Mouse (Mus musculus) frontal cortex, adult (tissue): ENCODE results near the gene Edn2.

Experiments
- ATAC-seq: cut with Nextera tagmentation; 2 replicates; pipeline ENCODE4 v1.9.2; 2017; ENCODE audit warnings: mild to moderate bottlenecking, moderate library complexity, mixed read lengths; ENCODE audit not compliant: low TSS enrichment

The Edn2 gene

DNA sequence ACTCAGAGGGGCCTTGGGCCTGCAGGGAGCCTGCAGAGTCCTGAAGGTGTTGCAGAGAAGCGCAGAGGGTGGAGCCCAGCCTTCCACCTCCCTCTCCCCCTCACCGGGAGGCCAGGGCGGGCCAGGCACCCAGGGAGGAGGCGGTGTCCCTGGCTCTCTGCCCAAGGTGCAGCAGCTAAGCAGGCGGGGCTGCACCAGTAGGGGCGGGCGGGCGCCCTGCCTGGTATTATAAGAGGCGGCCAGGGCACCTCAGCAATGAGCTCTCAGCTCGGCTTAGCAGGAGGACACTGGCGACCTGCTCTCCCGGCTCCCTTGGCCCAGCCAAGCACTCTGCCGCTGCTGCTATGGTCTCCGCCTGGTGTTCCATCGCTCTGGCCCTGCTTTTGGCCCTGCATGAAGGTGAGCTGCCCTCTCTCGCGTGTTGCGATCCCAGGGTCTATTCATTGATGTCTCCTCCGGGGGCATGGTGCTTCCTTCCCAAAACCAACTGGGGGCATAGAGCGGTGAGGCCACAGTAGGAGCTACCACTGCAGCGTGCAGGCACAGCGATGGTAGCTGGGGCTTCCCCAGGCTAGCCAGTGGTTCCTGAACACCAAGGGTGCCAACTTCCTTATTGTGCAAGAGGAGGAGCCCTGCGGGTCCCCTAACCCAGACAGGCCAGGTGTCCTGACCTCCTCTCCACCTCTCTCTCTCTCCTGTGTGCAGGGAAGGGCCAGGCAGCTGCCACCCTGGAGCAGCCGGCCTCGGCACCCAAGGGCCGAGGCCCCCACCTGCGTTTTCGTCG is at the start of gene Edn2:
TSS of gene Edn2 (plus strand) at position 41 of the 784 bp plus-strand sequence.
- ATAC-seq = no peak

DNA sequence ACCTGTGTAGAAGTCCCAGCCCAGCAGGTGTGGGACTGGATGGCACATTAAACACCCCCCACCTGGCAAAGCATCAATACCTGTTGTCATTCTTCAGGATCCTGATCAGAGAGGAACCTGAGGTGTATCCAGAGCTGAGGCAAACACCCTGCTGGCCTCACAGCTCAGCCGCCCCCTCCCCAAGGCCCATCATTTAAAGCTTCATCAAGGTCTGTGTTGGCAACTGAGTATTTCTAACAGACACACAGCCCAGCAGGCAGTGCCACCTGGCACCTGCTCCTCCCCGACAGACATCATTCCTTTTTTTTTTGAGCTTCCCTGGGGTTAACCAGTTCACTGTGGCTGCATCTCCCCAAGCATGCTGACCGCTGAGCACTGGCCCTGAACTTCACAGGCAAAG is 45.5 kb upstream of the Edn2 start:
- no peak for ATAC-seq

GRCm38 (mm10) chr4:120116312-120116711 is 44.7 kb upstream of the Edn2 start:
- peak; percentile 51; the same call in 1 of the 2 replicates for ATAC-seq

GRCm38 (mm10) chr4:120120276-120120675 is 40.7 kb upstream of the Edn2 start:
- ATAC-seq = peak; percentile 48; the same call in 1 of the 2 replicates

DNA sequence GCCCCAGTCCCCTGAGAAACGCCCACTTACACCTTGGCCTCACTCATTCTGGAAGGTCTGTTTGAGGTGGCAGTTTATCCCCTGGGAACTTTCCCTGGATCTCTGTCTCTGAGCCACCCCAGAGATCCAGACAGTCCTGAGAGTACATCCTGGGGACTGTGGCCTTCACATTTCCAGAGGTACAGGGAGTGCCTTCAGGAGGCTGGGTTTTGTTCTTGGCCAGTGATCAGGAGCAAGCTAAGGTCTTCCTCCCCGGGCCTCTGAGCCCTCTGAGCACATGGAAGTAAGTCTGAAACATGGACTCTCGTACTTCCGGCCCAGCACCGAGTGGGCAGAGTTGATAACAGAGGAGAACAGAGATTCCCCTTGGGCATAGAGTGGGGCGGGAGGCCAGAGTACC is 36.4 kb upstream of the Edn2 start:
- ATAC-seq = no peak

DNA sequence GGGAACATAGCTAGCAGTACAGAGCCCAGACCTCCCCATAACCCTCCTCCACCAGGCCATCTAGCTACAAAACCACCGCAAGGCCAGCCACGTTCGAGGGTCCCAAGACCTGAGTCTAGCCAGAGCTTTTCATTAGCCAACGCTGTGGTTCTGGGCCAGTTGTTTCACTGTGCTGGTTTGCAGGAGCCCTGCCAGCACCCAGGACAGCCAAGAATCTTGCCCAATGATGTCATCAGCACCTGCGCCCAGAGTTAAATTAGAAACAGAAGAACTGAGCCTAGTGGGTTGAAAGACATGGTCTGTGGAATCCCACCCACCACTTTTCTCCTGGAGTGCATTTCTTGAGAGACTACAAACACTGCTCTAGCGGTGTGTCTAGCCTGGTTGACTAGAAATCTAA is 35.0 kb upstream of the Edn2 start:
- peak; percentile 20; the same call in 1 of the 2 replicates for ATAC-seq

DNA sequence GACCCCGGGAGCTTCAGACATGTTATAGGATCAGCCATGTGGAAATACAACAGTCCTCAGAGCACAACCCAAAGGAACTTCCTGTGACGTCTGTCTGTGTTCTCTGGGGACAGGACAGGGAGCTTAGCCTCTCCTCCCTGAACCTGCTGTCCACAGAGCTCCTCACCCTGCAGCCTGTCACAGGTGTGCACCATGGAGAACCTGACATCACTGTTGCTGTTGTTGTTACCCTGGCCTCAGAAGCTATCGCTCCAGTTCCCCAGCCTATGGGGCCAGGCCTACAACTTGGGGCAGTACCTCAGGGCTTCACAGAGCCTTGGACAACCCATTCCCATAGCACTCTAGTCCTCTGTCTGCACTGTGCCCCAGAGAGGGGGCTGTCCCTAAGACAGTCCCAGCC is 33.7 kb upstream of the Edn2 start:
- ATAC-seq = no peak

GRCm38 (mm10) chr4:120128033-120128432 is 33.0 kb upstream of the Edn2 start:
- peak; percentile 54 for ATAC-seq

GRCm38 (mm10) chr4:120129233-120129885 is 31.6 kb upstream of the Edn2 start:
- peak; percentile 41; the same call in 1 of the 2 replicates for ATAC-seq

GRCm38 (mm10) chr4:120130926-120131325 is 30.1 kb upstream of the Edn2 start:
- no peak for ATAC-seq

DNA sequence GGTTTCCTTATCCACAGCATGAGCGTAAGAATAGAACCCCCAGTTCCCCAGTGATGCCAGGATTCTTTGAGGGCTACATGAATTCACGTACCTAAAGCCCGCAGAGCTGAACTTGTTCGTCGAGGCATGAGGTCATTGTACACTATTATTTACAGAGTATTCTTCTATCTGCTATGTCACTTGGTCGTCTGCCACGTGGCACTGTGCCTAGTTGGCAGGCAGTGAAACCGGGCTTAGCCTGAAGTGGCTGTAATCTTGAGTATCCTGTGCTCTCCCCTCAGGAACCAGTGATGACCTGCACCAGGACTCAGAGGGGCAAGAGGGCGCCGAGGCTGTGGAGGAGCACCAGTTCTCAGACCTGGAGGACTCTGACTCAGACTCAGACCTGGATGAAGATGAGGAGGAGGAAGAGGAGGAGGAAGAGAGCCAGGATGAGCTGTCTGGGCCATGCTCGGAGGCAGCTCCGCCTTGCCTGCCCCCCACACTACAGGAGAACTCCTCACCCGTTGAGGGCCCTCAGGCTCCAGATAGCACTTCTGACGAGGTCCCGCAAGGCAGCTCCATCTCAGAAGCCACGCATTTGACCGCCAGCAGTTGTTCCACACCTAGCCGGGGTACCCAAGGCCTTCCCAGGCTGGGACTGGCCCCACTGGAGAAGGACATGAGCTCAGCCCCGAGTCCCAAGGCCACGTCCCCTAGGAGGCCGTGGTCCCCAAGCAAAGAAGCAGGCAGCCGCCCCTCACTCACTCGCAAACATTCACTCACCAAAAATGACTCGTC is 29.4 kb upstream of the Edn2 start:
- no peak for ATAC-seq

- no peak for ATAC-seq
Observed at GRCm38 (mm10) chr4:120134223-120134622, 26.8 kb upstream of the Edn2 start.

DNA sequence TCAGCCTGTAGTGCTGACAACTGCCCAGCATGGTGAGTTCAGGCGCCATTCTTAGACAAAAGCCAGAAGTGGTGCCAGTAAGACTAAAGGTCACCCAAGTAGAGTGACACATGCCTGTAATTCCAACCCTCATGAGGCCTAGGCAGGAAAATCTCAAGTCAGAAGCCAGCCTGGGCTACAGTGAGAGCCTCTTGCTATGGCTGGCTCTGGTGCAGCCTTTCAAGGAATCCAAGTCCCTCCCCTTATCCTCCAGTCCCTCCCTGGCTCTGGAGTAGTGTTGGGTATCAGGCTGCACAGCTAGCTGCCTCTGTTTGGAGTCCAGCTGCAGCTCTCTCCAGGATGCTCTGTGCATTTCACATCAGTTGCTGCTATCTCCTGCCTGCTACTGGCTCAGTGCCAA is 19.2 kb upstream of the Edn2 start:
- no peak for ATAC-seq

- ATAC-seq = no peak
Observed at GRCm38 (mm10) chr4:120142905-120143304, 18.1 kb upstream of the Edn2 start.

- peak; percentile 45 for ATAC-seq
Observed at GRCm38 (mm10) chr4:120144343-120144742, 16.7 kb upstream of the Edn2 start.

GRCm38 (mm10) chr4:120145931-120146330 is 15.1 kb upstream of the Edn2 start:
- no peak for ATAC-seq

DNA sequence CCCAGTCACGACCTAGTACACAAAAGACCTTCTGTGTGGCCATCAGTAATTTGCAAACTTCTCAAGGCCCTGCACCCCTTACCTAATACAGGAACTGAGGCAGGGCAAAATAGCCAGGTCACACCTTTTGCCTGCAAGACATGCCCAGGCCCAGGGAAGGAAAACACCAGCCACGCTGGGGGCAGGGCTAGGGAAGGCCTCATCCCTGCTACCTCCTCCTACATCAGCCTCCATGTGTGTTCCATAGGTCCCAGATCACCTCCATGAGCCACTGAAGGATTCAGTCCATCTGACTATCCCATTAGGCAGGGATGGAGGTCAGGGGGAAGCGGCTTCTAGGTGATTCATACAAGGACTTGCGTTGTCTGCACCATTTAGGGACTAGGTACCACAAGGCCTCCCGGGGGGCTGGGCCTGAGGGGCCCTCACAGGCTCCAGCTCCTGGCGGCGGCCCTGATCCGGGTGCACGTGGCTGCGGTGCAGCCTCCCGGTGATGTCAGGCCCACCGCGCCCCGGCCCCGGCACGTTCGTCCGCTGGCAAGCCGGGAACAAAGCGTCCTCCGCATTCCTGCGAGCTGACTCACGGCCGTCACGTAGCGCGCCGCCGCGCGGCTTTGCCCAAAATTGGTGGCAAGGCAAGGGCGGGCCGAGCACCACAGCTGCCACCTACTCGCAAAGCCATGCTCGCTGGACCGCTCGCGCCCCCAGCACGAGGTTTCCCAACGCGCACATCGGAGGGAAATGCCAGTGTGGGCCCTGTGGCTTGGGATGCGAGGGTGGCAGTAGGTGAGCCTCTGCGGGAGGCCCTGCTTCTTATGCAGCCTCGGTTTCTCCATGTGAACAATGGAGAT is 12.5 kb upstream of the Edn2 start:
- peak; percentile 75 for ATAC-seq

DNA sequence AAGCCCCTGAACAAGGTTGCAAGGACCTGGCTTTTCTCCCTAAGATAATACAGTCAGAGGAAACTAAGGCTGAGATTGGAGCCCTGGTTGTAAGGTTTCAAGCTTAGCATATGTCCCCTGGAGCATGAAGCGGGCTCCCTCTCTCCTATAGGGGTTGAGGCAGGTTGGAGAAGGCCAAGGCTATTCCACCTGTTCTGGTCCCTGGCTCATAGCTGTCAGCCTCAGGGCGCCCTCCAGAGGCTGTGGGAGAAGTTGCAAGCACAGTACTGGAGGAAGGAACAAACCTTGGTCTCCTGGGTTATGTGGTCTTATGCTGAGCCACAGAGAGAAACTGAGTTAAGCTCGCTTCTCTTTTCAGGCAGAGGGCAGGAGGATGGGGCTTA is 11.9 kb upstream of the Edn2 start:
- peak; percentile 38 for ATAC-seq

DNA sequence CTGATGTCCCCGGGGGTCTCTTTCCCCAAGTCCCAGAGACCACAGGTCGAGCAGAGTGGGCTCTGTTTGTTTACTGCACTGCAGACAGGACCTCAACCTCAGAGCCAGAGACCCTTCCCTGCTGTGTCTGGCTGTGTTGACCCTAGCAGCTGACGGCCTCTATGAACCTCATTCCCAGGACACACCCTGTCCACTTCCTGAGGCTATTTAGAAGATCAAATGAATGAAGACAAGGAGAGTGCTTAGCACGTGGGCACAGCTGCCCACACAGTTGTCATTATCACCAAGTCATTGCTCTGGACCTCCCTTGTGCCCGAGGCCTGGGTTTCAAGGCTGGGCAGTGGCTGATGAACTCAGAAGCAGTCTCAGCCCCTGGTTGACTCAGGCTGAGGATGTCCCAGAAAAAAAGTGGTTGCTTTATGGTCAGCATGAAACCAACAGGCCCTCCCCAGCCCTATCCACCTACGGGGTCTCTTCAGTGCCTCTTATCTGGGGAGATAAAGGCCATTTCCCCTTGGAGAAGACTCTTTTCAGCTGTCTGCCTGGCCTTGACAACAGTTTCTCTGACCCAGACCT is 10.6 kb upstream of the Edn2 start:
- no peak for ATAC-seq

- ATAC-seq = no peak
Observed at GRCm38 (mm10) chr4:120151906-120152305, 9.1 kb upstream of the Edn2 start.

DNA sequence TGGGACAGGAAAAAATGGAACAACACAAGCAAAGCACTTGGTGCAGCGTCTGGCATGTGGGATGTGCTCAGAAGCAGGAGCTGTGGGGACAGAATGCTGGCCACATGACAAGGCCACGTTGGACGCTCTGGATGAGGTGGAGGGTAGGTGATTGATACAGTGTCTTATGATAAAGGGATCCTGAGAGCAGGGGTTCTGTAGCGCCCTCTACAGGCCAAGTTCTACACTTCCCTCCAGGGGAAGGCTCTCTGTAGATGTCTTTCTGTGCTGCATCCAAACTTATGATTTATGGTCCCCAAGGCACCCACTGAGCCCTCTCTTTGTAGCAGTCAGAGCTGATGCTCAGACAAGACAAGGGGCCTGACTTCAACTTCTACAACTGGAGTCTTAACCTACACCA is 8.4 kb upstream of the Edn2 start:
- ATAC-seq = no peak
